In the genomic region with DNA sequence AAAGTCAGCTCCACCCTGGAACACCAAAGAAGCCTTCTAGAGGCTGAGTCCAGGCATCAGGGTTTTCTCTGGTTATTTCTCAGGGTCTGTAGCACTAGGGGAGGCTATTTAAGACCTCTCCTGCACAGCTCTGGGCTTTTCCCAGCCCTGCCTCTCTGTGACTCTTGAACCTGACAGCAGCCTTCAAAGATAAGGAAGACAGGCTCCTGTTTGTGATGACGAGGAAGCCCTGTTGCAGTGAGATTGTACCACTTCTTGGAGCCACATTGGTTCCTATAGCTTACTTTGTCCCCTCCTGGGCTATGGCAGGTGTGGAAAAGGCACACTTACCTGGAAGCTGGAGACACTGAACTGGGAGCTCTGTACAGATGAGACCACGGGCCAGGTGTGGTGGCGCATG, we compare ENCODE assay signal across 23 mouse cellular contexts. TPM values are rescaled to one million over a fixed set of nuclear protein-coding genes. Genes with fewer than 3 reads are reported as not detected.
DNase-seq lines count a peak whose midpoint lies in the region; ATAC-seq and TF ChIP-seq lines count a peak whose summit lies in the region.
"Had no signal": no experiment of that assay in that cellular context is flagged by ENCODE, and none has a peak within 500 bp of the region (broad histone marks: within the 10 kb centered on the region; RNA-seq: fewer than 3 reads in every experiment).

No protein-coding gene starts in this region.

- H3K4me1 ChIP-seq in liver, embryonic 14.5 days (replicated peaks; ENCODE audit: control insufficient read depth in 2 of 2, insufficient read depth in 2 of 2, low read length in 1 of 2) = peaks cover 58 to 61% of the 10 kb centered on the region in 2 experiments
- H3K4me1 ChIP-seq: hindbrain, embryonic 13.5 days; midbrain, embryonic 12.5 days had no signal

- peak; percentile 27 to 55 for DNase-seq in spleen, postnatal 36 days (ENCODE audit: low spot score in 2 of 2)
- no peak for DNase-seq in spleen, adult 18-20 months
- DNase-seq in liver, embryonic 14.5 days (ENCODE audit: low read depth in 3 of 3, low spot score in 3 of 3) = peak; percentile 80 to 88 (median 87)
- DNase-seq in gastrocnemius, postnatal 4 days (ENCODE audit: low spot score in 2 of 2) = no peak
- DNase-seq in B cell, adult 2 months = no peak
- DNase-seq in natural killer cell, adult 2 months (ENCODE audit: low spot score in 2 of 2) = no peak
- DNase-seq: adrenal gland, adult 8-10 months; cerebellum, adult 2 months; lung, embryonic 14.5 days; lung, postnatal 4 days; retina, postnatal 1 day; right cerebral cortex, postnatal 4 days had no signal

- peak overlapping the region; percentile 67 for H3K9ac ChIP-seq in liver, embryonic 14.5 days (replicated peaks)
- H3K9ac ChIP-seq: hindbrain, embryonic 13.5 days; intestine, embryonic 15.5 days; lung, embryonic 14.5 days; midbrain, embryonic 12.5 days had no signal

- TF ChIP-seq CTCF in liver, embryonic 14.5 days (IDR thresholded peaks at IDR 0.05; ENCODE audit: low read depth) = no peak

- H3K9me3 ChIP-seq in liver, embryonic 14.5 days (ENCODE audit: control insufficient read depth, low read length) = no peaks in the 10 kb centered on the region
- H3K9me3 ChIP-seq: G1E; hindbrain, embryonic 13.5 days; intestine, embryonic 15.5 days; midbrain, embryonic 12.5 days had no signal

- H3K4me3 ChIP-seq in liver, embryonic 14.5 days (ENCODE audit: insufficient read depth in 1 of 2, low read depth in 2 of 2, low read length in 2 of 2) = peak overlapping the region in 1 of 2 experiments; percentile 33; a peak in 2 of 4 replicates
- H3K4me3 ChIP-seq: hindbrain, embryonic 13.5 days; intestine, embryonic 15.5 days; midbrain, embryonic 12.5 days; myocyte had no signal

- H3K27ac ChIP-seq in liver, embryonic 14.5 days = peak overlapping the region; percentile 91
- H3K27ac ChIP-seq: hindbrain, embryonic 13.5 days; intestine, embryonic 15.5 days; midbrain, embryonic 12.5 days had no signal

- H3K4me2 ChIP-seq in liver, embryonic 14.5 days (ENCODE audit: low read depth) = peak overlapping the region; percentile 58
- H3K4me2 ChIP-seq: hindbrain, embryonic 13.5 days; intestine, embryonic 15.5 days; lung, embryonic 14.5 days; midbrain, embryonic 12.5 days had no signal

- peak; percentile 74 for ATAC-seq in erythroblast, adult 5-6 weeks (replicated peaks; ENCODE audit: low FRiP score, poor library complexity, severe bottlenecking)
- ATAC-seq in liver, embryonic 14.5 days (ENCODE audit: insufficient read depth) = peak; percentile 72
- ATAC-seq: CD4-positive, CD25-positive, alpha-beta regulatory T cell, adult 4 months; forebrain, embryonic 14.5 days; intestine, embryonic 15.5 days had no signal

- TF ChIP-seq EP300 in liver, embryonic 14.5 days (IDR thresholded peaks at IDR 0.05; ENCODE audit: low read depth) = peak; percentile 95

- no peaks in the 10 kb centered on the region for H3K27me3 ChIP-seq in liver, embryonic 14.5 days (ENCODE audit: control insufficient read depth, insufficient read depth, low read length)
- H3K27me3 ChIP-seq: hindbrain, embryonic 13.5 days; intestine, embryonic 15.5 days; midbrain, embryonic 12.5 days had no signal

- peaks cover 98% of the 10 kb centered on the region for H3K36me3 ChIP-seq in liver, embryonic 14.5 days (replicated peaks; ENCODE audit: control insufficient read depth, insufficient read depth, low read depth)

- WGBS in liver, embryonic 14.5 days (ENCODE audit: insufficient replicate concordance) = 47% methylated on average over 3 of the region's 3 CpGs

RNA-seq across cellular contexts. Expression of a gene that starts 25.3 kb away (rescaled TPM):
- 0.19 TPM in 1 of 2 replicates, not detected in the other for total RNA-seq in erythroblast, adult 5-6 weeks (2015; ENCODE audit: low replicate concordance)
- 0.68 TPM in 1 of 2 replicates, not detected in the other for total RNA-seq in erythroblast, adult 5-6 weeks (2017; ENCODE audit: low replicate concordance)
- 0.01 and 0.02 TPM in 2 replicates for polyA plus RNA-seq in liver, embryonic 14.5 days (2012; rRNA removed)
- polyA plus RNA-seq in liver, embryonic 14.5 days (2014; fragmentation: Nextera tagmentation; extraction: Ambion mirVana) = 0.04 TPM in 1 of 2 replicates, not detected in the other
- not detected for total RNA-seq in gastrocnemius, postnatal 4 days (2021)
- total RNA-seq: G1E; neutrophil, adult 5-6 weeks had no signal
- polyA plus RNA-seq: CD4-positive, CD25-positive, alpha-beta regulatory T cell, adult 4 months; forebrain, embryonic 14.5 days; G1E; hindbrain, embryonic 13.5 days; kidney, embryonic 16.5 days; limb, embryonic 11.5 days; midbrain, embryonic 12.5 days; myocyte had no signal

RNA-seq across cellular contexts. Expression of a gene that starts 32.0 kb away (rescaled TPM):
- total RNA-seq in erythroblast, adult 5-6 weeks (2015; ENCODE audit: low replicate concordance) = 325 and 552 TPM in 2 replicates
- 230 and 255 TPM in 2 replicates for total RNA-seq in erythroblast, adult 5-6 weeks (2017; ENCODE audit: low replicate concordance)
- 95.9 and 98.3 TPM in 2 replicates for polyA plus RNA-seq in liver, embryonic 14.5 days (2012; rRNA removed)
- 48.6 and 66.8 TPM in 2 replicates for polyA plus RNA-seq in liver, embryonic 14.5 days (2014; fragmentation: Nextera tagmentation; extraction: Ambion mirVana)
- total RNA-seq in gastrocnemius, postnatal 4 days (2021) = 10 to 100 TPM; 23.1 to 24.6 TPM

Comparison
In these comparisons a context has a peak if more than half of its experiments do, and no peak if none do; other contexts are left out.
1. DNase-seq: peak in spleen, postnatal 36 days (2 of 2) and liver, embryonic 14.5 days (3 of 3); none in spleen, adult 18-20 months (0 of 2), gastrocnemius, postnatal 4 days (0 of 2), B cell, adult 2 months (0 of 2) and natural killer cell, adult 2 months (0 of 2).
2. RNA of a gene that starts 32.0 kb away (total RNA-seq): 230 to 552 TPM in erythroblast, adult 5-6 weeks; 23.1 to 24.6 TPM in gastrocnemius, postnatal 4 days; every median in the first group is over 4 times any median in the second.